Mouse (Mus musculus) embryonic fibroblast, embryonic 13.5 days (primary cell): ENCODE results near the gene Gm21885.

Experiments
- CTCF ChIP-seq: IDR thresholded peaks from 2 replicates; pipeline ENCODE4 v1.5.1; 2011; ENCODE audit warnings: mild to moderate bottlenecking, control low read depth, low read length, moderate library complexity, borderline replicate concordance; ENCODE audit not compliant: insufficient read depth
- POLR2A ChIP-seq: IDR thresholded peaks from 2 replicates; pipeline ENCODE4 v1.6.1; 2011; ENCODE audit warnings: low read depth, mild to moderate bottlenecking, control low read depth, low read length, moderate library complexity

DNA sequence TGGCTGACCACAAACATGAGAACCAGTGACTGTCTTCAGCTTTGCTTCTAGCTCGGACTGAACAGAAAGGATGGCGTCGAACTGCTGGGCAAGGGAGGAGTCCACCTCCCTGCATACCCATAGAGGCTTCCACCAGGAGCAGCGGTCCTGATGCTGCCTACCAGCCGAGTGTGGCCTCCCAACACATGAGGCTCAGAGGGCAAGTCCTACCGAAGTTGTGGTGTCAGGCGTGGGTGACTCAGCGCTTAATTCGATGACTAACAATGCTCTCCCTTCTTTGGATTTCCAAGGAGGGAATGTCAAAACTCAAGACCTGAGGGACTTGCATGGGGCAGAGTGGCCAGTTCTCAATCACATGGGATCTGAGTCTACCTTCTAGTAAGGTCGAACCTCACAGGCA is 28.0 kb upstream of the Gm21885 start:
- TF ChIP-seq CTCF (no peak), POLR2A (no peak)
